In the genomic region with DNA sequence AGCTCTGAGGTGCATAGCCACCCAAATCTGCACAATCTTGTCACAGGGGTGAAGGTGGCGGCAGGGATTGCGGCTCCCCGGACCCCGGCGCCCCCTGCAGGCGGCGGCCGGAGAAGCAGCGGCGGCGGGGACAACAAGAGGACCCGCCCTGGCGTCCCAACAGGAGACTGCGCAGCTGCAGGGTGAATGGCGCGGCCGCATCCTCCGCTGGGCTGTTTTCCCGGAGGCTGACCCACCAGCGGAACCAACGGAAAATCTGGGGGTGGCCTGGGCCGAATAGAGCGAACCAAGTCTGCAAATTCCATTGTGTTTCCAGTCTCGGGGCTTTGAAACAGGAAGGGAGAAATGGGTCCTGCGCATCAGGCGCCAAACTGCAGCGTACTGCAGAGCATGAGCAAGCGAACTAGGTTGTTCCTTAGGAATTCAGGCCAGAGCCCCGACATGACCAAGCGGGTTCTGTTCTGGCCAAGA, we compare ENCODE assay signal across 8 mouse cellular contexts. TPM values are rescaled to one million over a fixed set of nuclear protein-coding genes. Genes with fewer than 3 reads are reported as not detected.
DNase-seq lines count a peak whose midpoint lies in the region; ATAC-seq lines count a peak whose summit lies in the region.

No protein-coding gene starts in this region.

- peak; percentile 84 for DNase-seq in adrenal gland, adult 8-10 months
- peak; percentile 77 for DNase-seq in embryo, embryonic 11.5 days (ENCODE audit: low read depth, low spot score)
- DNase-seq in gastrocnemius, postnatal 36 days, result peak; percentile 94 to 96
- DNase-seq in left cerebral cortex, postnatal 25 days (ENCODE audit: low spot score in 2 of 2), result peak; percentile 95 to 96
- DNase-seq in mesoderm, embryonic 11.5 days (ENCODE audit: low read depth, low spot score), result peak; percentile 89
- DNase-seq in right cerebral cortex, postnatal 25 days, result peak; percentile 95
- peak; percentile 91 to 94 for DNase-seq in urinary bladder, postnatal 36 days (ENCODE audit: low spot score in 2 of 2)

- no peaks in the 10 kb centered on the region for H3K9me3 ChIP-seq in intestine, embryonic 16.5 days (ENCODE audit: control insufficient read depth, low read length)

- H3K36me3 ChIP-seq in intestine, embryonic 16.5 days (ENCODE audit: control insufficient read depth, insufficient read depth, low read length), result no peaks in the 10 kb centered on the region

- peak overlapping the region; percentile 54 for H3K4me3 ChIP-seq in intestine, embryonic 16.5 days (ENCODE audit: low read length)

- no peaks in the 10 kb centered on the region for H3K27me3 ChIP-seq in intestine, embryonic 16.5 days (replicated peaks; ENCODE audit: control insufficient read depth, insufficient read depth, low read length)

- H3K4me2 ChIP-seq in intestine, embryonic 16.5 days (ENCODE audit: low read depth, low read length), result peak overlapping the region; percentile 66

- WGBS in intestine, embryonic 16.5 days, result under 1% methylated on average over 30 of the region's 30 CpGs

- intact Hi-C loops in gastrocnemius, postnatal 36 days (cut with DNase I), result loop anchor here (2.0 to 10.0 kb wide), 2 partner anchors 53 to 129 kb away; no protein-coding TSS in a partner anchor
- intact Hi-C loops in left cerebral cortex, postnatal 25 days (cut with DNase I), result loop anchor here (1.0 to 5.0 kb wide), 2 partner anchors 51 to 131 kb away; no protein-coding TSS in a partner anchor

- H3K27ac ChIP-seq in intestine, embryonic 16.5 days (ENCODE audit: low read length), result peak overlapping the region; percentile 78

- peaks cover 14% of the 10 kb centered on the region for H3K4me1 ChIP-seq in intestine, embryonic 16.5 days (ENCODE audit: control insufficient read depth, insufficient read depth, low read length)

- H3K9ac ChIP-seq in intestine, embryonic 16.5 days (ENCODE audit: low read depth, low read length), result peak overlapping the region; percentile 62

- ATAC-seq in intestine, embryonic 16.5 days, result peak; percentile 81

RNA-seq across cellular contexts. Expression of a gene that starts 8.1 kb away (rescaled TPM):
- 10 to 100 TPM; 16.1 to 29.3 (median 22.9) TPM for total RNA-seq in adrenal gland, adult 8-10 months (2022)
- 1 to 10 TPM; 2.7 to 4.7 TPM for total RNA-seq in gastrocnemius, postnatal 36 days (2021)
- polyA plus RNA-seq in intestine, embryonic 16.5 days (2015; fragmentation: Nextera tagmentation; extraction: Ambion mirVana), result 12.9 and 16.2 TPM in 2 replicates
- total RNA-seq in left cerebral cortex, postnatal 25 days (2021), result 1 to 10 TPM; 3.7 to 4.0 TPM

RNA-seq across cellular contexts. Expression of a gene that starts 48.9 kb away (rescaled TPM):
- 10 to 100 TPM; 55.0 to 88.9 (median 65.5) TPM for total RNA-seq in adrenal gland, adult 8-10 months (2022)
- 10 to 100 TPM; 10.4 to 12.7 TPM for total RNA-seq in gastrocnemius, postnatal 36 days (2021)
- polyA plus RNA-seq in intestine, embryonic 16.5 days (2015; fragmentation: Nextera tagmentation; extraction: Ambion mirVana), result 31.4 and 31.6 TPM in 2 replicates
- 100 to 1,000 TPM; 445 to 462 TPM for total RNA-seq in left cerebral cortex, postnatal 25 days (2021)

RNA-seq across cellular contexts. Expression of a gene that starts 49.4 kb away (rescaled TPM):
- 1 to 10 TPM in 3 of 4 experiments, not detected in 1; 1.1 to 2.4 (median 1.6) TPM for total RNA-seq in adrenal gland, adult 8-10 months (2022)
- under 1 TPM in 1 of 2 experiments, not detected in 1; 0.26 TPM for total RNA-seq in gastrocnemius, postnatal 36 days (2021)
- not detected in 2 replicates for polyA plus RNA-seq in intestine, embryonic 16.5 days (2015; fragmentation: Nextera tagmentation; extraction: Ambion mirVana)
- total RNA-seq in left cerebral cortex, postnatal 25 days (2021), result 10 to 100 TPM; 11.1 to 20.1 TPM

Comparison
In these comparisons a context has a peak if more than half of its experiments do, and no peak if none do; other contexts are left out.
1. Peak in every context shown above with its lines: DNase-seq, ATAC-seq, H3K4me3 ChIP-seq and H3K27ac ChIP-seq.
2. RNA of a gene that starts 48.9 kb away (total RNA-seq): 445 to 462 TPM in left cerebral cortex, postnatal 25 days; 55.0 to 88.9 TPM in adrenal gland, adult 8-10 months and 10.4 to 12.7 TPM in gastrocnemius, postnatal 36 days; every median in the first group is over 4 times any median in the second.